ENCODE assay signal across 11 mouse cellular contexts in the genomic region with DNA sequence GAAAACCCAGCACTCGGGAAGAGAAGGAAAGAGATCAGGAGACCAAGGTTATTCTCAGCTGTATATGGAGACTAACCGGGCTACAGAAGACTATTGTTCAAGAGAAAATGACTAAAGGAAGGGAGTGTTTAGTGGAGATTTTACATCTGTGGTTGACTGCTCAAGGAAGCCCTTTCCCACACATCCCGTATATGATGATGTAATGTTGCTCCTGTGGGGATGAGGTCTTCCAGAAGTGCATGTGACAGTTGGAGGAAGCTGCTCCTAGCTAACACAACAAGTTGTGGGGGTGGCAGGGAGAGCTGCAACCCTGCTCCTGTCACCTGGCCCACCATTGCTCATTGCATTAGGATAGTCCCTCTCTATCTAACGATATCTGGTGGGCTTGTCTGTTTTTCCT.
"Had no signal": no experiment of that assay in that cellular context is flagged by ENCODE, and none has a peak within 500 bp of the region (broad histone marks: within the 10 kb centered on the region; RNA-seq: fewer than 3 reads in every experiment).

No protein-coding gene starts in this region.

- ATAC-seq: midbrain, embryonic 13.5 days had no signal

- H3K9ac ChIP-seq: lung, embryonic 15.5 days; midbrain, embryonic 13.5 days; neural tube, embryonic 12.5 days had no signal

- H3K27me3 ChIP-seq: lung, embryonic 15.5 days; midbrain, embryonic 13.5 days; neural tube, embryonic 12.5 days had no signal

- DNase-seq: kidney, postnatal 25 days; lung, postnatal 14 days; thymus, adult 18-20 months; thymus, postnatal 14 days had no signal

- H3K4me3 ChIP-seq: left cerebral cortex, adult 2 months; limb, embryonic 10.5 days; lung, embryonic 15.5 days; midbrain, embryonic 13.5 days; neural tube, embryonic 12.5 days had no signal

- H3K9me3 ChIP-seq: limb, embryonic 10.5 days; lung, embryonic 15.5 days; midbrain, embryonic 13.5 days; neural tube, embryonic 12.5 days had no signal

- H3K36me3 ChIP-seq: limb, embryonic 10.5 days; lung, embryonic 15.5 days; midbrain, embryonic 13.5 days; neural tube, embryonic 12.5 days had no signal

- H3K27ac ChIP-seq: left cerebral cortex, adult 2 months; limb, embryonic 10.5 days; lung, embryonic 15.5 days; macrophage; midbrain, embryonic 13.5 days; neural tube, embryonic 12.5 days had no signal

- H3K4me2 ChIP-seq: liver, embryonic 11.5 days; lung, embryonic 15.5 days; midbrain, embryonic 13.5 days; neural tube, embryonic 12.5 days had no signal

- H3K4me1 ChIP-seq: limb, embryonic 10.5 days; lung, embryonic 15.5 days; midbrain, embryonic 13.5 days; neural tube, embryonic 12.5 days had no signal
